Mouse (Mus musculus): ENCODE data around the gene Epb41l5. TPM values are rescaled to one million over a fixed set of nuclear protein-coding genes. Genes with fewer than 3 reads are reported as not detected.

Epb41l5 gene
- polyA plus RNA-seq, 2 experiments: 6.1 to 12.1 TPM

DNA sequence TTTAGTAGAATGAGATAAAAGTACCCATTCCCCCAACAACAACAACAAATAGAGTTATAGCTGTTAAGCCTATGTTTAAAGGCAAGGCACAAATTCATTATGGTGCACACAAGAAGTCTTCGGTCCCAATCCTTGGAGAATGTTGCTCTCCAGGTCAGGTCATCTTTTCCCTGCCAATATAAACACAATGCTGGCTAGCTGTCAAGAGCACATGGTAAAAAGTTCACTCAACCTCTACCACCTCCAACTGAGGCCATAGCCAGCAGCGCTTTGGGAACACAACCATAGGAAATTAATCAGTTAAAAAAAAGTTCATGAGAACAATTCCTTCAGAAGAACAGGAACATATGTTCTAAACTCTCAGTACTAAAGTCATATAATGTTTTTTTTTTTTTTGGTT lies 58.8 kb downstream of the Epb41l5 start:
- no peaks in the 10 kb centered on the region for H3K36me3 ChIP-seq (ENCODE audit: control insufficient read depth, insufficient read depth, low read length)
- TF ChIP-seq POLR2A (IDR thresholded peaks at IDR 0.05; ENCODE audit: borderline replicate concordance, extremely low read depth, insufficient read depth, insufficient read length): no peak
- ATAC-seq (ENCODE audit: low FRiP score, low read depth) (no peak), DNase-seq (ENCODE audit: low spot score) (no peak)
- H3K9ac ChIP-seq (ENCODE audit: low read depth, low read length, severe bottlenecking): no peak overlapping the region
- H3K9me3 ChIP-seq (ENCODE audit: control insufficient read depth, low read length): no peaks in the 10 kb centered on the region
- no peaks in the 10 kb centered on the region for H3K4me1 ChIP-seq (ENCODE audit: control insufficient read depth, insufficient read depth, low read length)
- H3K4me3 ChIP-seq (replicated peaks; ENCODE audit: low read length): no peak overlapping the region
- H3K27me3 ChIP-seq (ENCODE audit: control insufficient read depth, insufficient read depth, low read length): no peaks in the 10 kb centered on the region
- no peak overlapping the region for H3K27ac ChIP-seq (replicated peaks; ENCODE audit: low read depth, low read length)
- WGBS: 79% methylated on average over 2 of the region's 2 CpGs
- H3K4me2 ChIP-seq (replicated peaks; ENCODE audit: low read depth, low read length, severe bottlenecking): no peak overlapping the region

- no peak overlapping the region for H3K4me2 ChIP-seq (replicated peaks; ENCODE audit: low read depth, low read length, severe bottlenecking)
- 84% methylated on average over 2 of the region's 2 CpGs for WGBS
- no peaks in the 10 kb centered on the region for H3K9me3 ChIP-seq (ENCODE audit: control insufficient read depth, low read length)
- no peak for TF ChIP-seq POLR2A (IDR thresholded peaks at IDR 0.05; ENCODE audit: borderline replicate concordance, extremely low read depth, insufficient read depth, insufficient read length)
- no peak for DNase-seq (ENCODE audit: low spot score)
- H3K36me3 ChIP-seq (ENCODE audit: control insufficient read depth, insufficient read depth, low read length): no peaks in the 10 kb centered on the region
- no peak overlapping the region for H3K9ac ChIP-seq (ENCODE audit: low read depth, low read length, severe bottlenecking)
- no peaks in the 10 kb centered on the region for H3K4me1 ChIP-seq (ENCODE audit: control insufficient read depth, insufficient read depth, low read length)
- ATAC-seq (ENCODE audit: low FRiP score, low read depth): no peak
- H3K4me3 ChIP-seq (replicated peaks; ENCODE audit: low read length): no peak overlapping the region
- H3K27me3 ChIP-seq (ENCODE audit: control insufficient read depth, insufficient read depth, low read length): no peaks in the 10 kb centered on the region
- H3K27ac ChIP-seq (replicated peaks; ENCODE audit: low read depth, low read length): no peak overlapping the region
Observed at GRCm38 (mm10) chr1:119584974-119585373, 63.8 kb downstream of the Epb41l5 start.

DNA sequence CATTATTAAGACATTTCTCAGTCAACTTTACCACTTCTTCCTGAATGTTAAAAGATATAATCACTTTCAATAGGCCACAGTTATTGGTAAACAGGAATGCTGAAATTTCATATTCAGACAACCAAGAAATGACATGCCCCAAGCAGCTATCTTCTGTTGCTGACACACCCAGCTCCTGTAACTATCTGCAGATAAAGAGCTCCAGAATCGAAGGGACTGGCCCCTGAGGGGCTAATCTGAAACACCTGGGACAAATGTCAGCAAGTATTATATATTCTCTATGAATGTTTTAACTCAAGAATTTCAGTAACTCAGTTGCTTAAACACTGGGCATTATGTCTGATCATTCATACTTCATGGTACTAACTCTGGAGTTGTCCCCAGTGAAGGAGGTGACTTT lies 78.7 kb downstream of the Epb41l5 start:
- Histone ChIP-seq H3K27ac (replicated peaks; ENCODE audit: low read depth, low read length) (no peak overlapping the region), H3K9me3 (ENCODE audit: control insufficient read depth, low read length) (no peaks in the 10 kb centered on the region), H3K4me3 (replicated peaks; ENCODE audit: low read length) (no peak overlapping the region), H3K9ac (ENCODE audit: low read depth, low read length, severe bottlenecking) (no peak overlapping the region), H3K4me2 (replicated peaks; ENCODE audit: low read depth, low read length, severe bottlenecking) (no peak overlapping the region), H3K4me1 (ENCODE audit: control insufficient read depth, insufficient read depth, low read length) (no peaks in the 10 kb centered on the region), H3K27me3 (ENCODE audit: control insufficient read depth, insufficient read depth, low read length) (no peaks in the 10 kb centered on the region), H3K36me3 (ENCODE audit: control insufficient read depth, insufficient read depth, low read length) (no peaks in the 10 kb centered on the region)
- ATAC-seq (ENCODE audit: low FRiP score, low read depth): no peak
- DNase-seq (ENCODE audit: low spot score): no peak
- no peak for TF ChIP-seq POLR2A (IDR thresholded peaks at IDR 0.05; ENCODE audit: borderline replicate concordance, extremely low read depth, insufficient read depth, insufficient read length)
- WGBS: 24% methylated on average over 1 of the region's 1 CpGs

GRCm38 (mm10) chr1:119565531-119565930 lies 83.3 kb downstream of the Epb41l5 start:
- WGBS: 95% methylated on average over 4 of the region's 4 CpGs
- no peak for ATAC-seq (ENCODE audit: low FRiP score, low read depth)

GRCm38 (mm10) chr1:119557641-119558395 lies 91.0 kb downstream of the Epb41l5 start:
- Histone ChIP-seq H3K4me1 (ENCODE audit: control insufficient read depth, insufficient read depth, low read length) (no peaks in the 10 kb centered on the region), H3K9me3 (ENCODE audit: control insufficient read depth, low read length) (peaks cover 3% of the 10 kb centered on the region; the same call in 1 of the 2 replicates), H3K27me3 (ENCODE audit: control insufficient read depth, insufficient read depth, low read length) (no peaks in the 10 kb centered on the region), H3K9ac (ENCODE audit: low read depth, low read length, severe bottlenecking) (no peak overlapping the region), H3K4me2 (replicated peaks; ENCODE audit: low read depth, low read length, severe bottlenecking) (no peak overlapping the region), H3K36me3 (ENCODE audit: control insufficient read depth, insufficient read depth, low read length) (0 out of 2 replicates have a peak, but pooled peaks cover 5% of the 10 kb centered on the region), H3K27ac (replicated peaks; ENCODE audit: low read depth, low read length) (no peak overlapping the region), H3K4me3 (replicated peaks; ENCODE audit: low read length) (no peak overlapping the region)
- no peak for ATAC-seq (ENCODE audit: low FRiP score, low read depth)
- 91% methylated on average over 4 of the region's 4 CpGs for WGBS
- no peak for DNase-seq (ENCODE audit: low spot score)
- no peak for TF ChIP-seq POLR2A (IDR thresholded peaks at IDR 0.05; ENCODE audit: borderline replicate concordance, extremely low read depth, insufficient read depth, insufficient read length)

More at GRCm38 (mm10) chr1:119565531-119565930, 83.3 kb downstream of the Epb41l5 start:
- Histone ChIP-seq H3K27ac (replicated peaks; ENCODE audit: low read depth, low read length) (no peak overlapping the region), H3K9me3 (ENCODE audit: control insufficient read depth, low read length) (peaks cover 3% of the 10 kb centered on the region; the same call in 1 of the 2 replicates), H3K9ac (ENCODE audit: low read depth, low read length, severe bottlenecking) (no peak overlapping the region), H3K4me2 (replicated peaks; ENCODE audit: low read depth, low read length, severe bottlenecking) (no peak overlapping the region), H3K27me3 (ENCODE audit: control insufficient read depth, insufficient read depth, low read length) (no peaks in the 10 kb centered on the region), H3K4me1 (ENCODE audit: control insufficient read depth, insufficient read depth, low read length) (no peaks in the 10 kb centered on the region), H3K4me3 (replicated peaks; ENCODE audit: low read length) (no peak overlapping the region), H3K36me3 (ENCODE audit: control insufficient read depth, insufficient read depth, low read length) (no peaks in the 10 kb centered on the region)
- no peak for DNase-seq (ENCODE audit: low spot score)
- TF ChIP-seq POLR2A (IDR thresholded peaks at IDR 0.05; ENCODE audit: borderline replicate concordance, extremely low read depth, insufficient read depth, insufficient read length): no peak

Measured in limb, embryonic 14.5 days (tissue).